Mouse (Mus musculus): ENCODE measurements around the gene Prkag2. TPM values are rescaled to one million over a fixed set of nuclear protein-coding genes. Genes with fewer than 3 reads are reported as not detected.

Gene Prkag2
- polyA plus RNA-seq, 1 experiment from 2014 or later: 3.9 TPM

- H3K9ac ChIP-seq: no peak overlapping the region
- no peak overlapping the region for H3K27ac ChIP-seq (replicated peaks)
- no peak overlapping the region for H3K4me3 ChIP-seq (replicated peaks)
- WGBS (ENCODE audit: insufficient replicate concordance): 80% methylated on average over 11 of the region's 11 CpGs
- H3K36me3 ChIP-seq (replicated peaks): no peaks in the 10 kb centered on the region
- no peak overlapping the region for H3K4me2 ChIP-seq
- no peak for ATAC-seq (ENCODE audit: insufficient read depth)
- H3K27me3 ChIP-seq: no peaks in the 10 kb centered on the region
- 0 out of 2 replicates have a peak, but pooled peaks cover 4% of the 10 kb centered on the region for H3K4me1 ChIP-seq (replicated peaks)
- no peaks in the 10 kb centered on the region for H3K9me3 ChIP-seq (replicated peaks)
Measured at GRCm38 (mm10) chr5:24892461-24892860, 208.0 kb downstream of the Prkag2 start.

GRCm38 (mm10) chr5:24889860-24890259, 210.6 kb downstream of the Prkag2 start:
- no peak overlapping the region for H3K27ac ChIP-seq (replicated peaks)
- ATAC-seq (ENCODE audit: insufficient read depth): no peak

DNA sequence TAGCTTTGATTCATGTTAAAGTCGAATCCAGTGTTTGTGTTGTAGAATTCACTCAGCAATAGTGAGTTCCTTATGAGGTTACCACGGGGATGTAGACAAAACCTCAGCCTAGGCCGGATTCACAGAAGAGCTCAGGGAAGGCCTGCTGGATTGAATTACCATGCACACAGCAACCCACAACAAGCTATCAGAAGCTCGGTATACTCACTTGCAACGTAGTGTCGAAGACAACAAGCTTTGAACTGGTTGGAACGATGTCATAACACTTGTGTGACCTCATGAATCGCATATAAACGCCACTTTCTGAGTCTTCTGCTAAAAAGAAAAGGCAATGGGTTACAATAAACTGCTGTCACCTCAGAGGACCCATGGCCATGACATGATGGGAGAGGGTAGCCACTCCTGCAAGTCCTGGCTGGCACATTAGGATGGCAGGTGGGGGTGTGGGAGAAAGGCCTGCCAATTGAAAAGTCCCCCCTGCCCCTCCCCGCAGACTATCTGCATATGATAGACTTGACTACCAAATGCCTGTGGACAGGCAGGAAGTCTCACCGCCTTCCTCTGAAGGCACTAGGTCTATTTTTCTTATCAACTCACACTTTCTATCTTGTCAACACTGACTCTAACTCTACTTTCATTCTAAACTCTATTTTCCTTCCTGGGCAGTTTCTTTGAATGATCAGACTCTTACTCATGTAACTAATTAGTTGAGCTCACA, 211.4 kb downstream of the Prkag2 start:
- Histone ChIP-seq H3K27me3 (no peaks in the 10 kb centered on the region), H3K4me1 (replicated peaks) (no peaks in the 10 kb centered on the region), H3K9me3 (replicated peaks) (no peaks in the 10 kb centered on the region), H3K36me3 (replicated peaks) (0 out of 2 replicates have a peak, but pooled peaks cover 3% of the 10 kb centered on the region), H3K27ac (replicated peaks) (no peak overlapping the region), H3K9ac (no peak overlapping the region), H3K4me3 (replicated peaks) (no peak overlapping the region), H3K4me2 (no peak overlapping the region)
- no peak for ATAC-seq (ENCODE audit: insufficient read depth)
- 62% methylated on average over 11 of the region's 11 CpGs for WGBS (ENCODE audit: insufficient replicate concordance)

More at GRCm38 (mm10) chr5:24889860-24890259, 210.6 kb downstream of the Prkag2 start:
- Histone ChIP-seq H3K27me3 (no peaks in the 10 kb centered on the region), H3K9ac (no peak overlapping the region), H3K4me1 (replicated peaks) (0 out of 2 replicates have a peak, but pooled peaks cover 2% of the 10 kb centered on the region), H3K9me3 (replicated peaks) (no peaks in the 10 kb centered on the region), H3K4me3 (replicated peaks) (no peak overlapping the region), H3K4me2 (no peak overlapping the region), H3K36me3 (replicated peaks) (0 out of 2 replicates have a peak, but pooled peaks cover 2% of the 10 kb centered on the region)
- 58% methylated on average over 9 of the region's 9 CpGs for WGBS (ENCODE audit: insufficient replicate concordance)

DNA sequence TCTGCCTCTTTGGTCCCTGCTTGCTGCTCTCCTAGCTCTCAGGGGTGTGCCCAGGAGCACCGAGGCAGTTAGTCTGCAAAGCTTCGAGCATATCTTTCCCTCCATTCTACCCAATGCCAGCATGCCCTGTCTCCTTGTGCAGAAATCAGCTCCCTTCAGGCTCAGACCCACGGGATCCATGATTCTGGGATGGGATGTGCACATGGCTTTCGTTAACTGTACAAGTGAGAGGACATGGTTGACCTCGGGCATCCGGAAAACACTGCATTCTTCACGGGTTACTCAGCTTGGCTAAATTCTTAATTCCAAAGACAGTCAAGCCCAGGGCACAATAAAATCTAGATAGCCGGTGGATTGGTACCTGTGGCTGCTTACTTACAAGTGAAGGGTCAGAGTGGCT, 213.2 kb downstream of the Prkag2 start:
- H3K4me1 ChIP-seq (replicated peaks): no peaks in the 10 kb centered on the region
- no peaks in the 10 kb centered on the region for H3K9me3 ChIP-seq (replicated peaks)
- no peak overlapping the region for H3K4me3 ChIP-seq (replicated peaks)
- H3K27me3 ChIP-seq: no peaks in the 10 kb centered on the region
- no peak overlapping the region for H3K27ac ChIP-seq (replicated peaks)
- no peak overlapping the region for H3K4me2 ChIP-seq
- ATAC-seq (ENCODE audit: insufficient read depth): no peak
- 0 out of 2 replicates have a peak, but pooled peaks cover 3% of the 10 kb centered on the region for H3K36me3 ChIP-seq (replicated peaks)
- WGBS (ENCODE audit: insufficient replicate concordance): 65% methylated on average over 8 of the region's 8 CpGs
- H3K9ac ChIP-seq: no peak overlapping the region

GRCm38 (mm10) chr5:24878713-24879112, 221.7 kb downstream of the Prkag2 start:
- Histone ChIP-seq H3K9ac (no peak overlapping the region), H3K27ac (replicated peaks) (no peak overlapping the region), H3K36me3 (replicated peaks) (no peaks in the 10 kb centered on the region), H3K27me3 (no peaks in the 10 kb centered on the region), H3K4me3 (replicated peaks) (no peak overlapping the region), H3K4me2 (no peak overlapping the region), H3K9me3 (replicated peaks) (no peaks in the 10 kb centered on the region), H3K4me1 (replicated peaks) (peaks cover 9% of the 10 kb centered on the region)
- 37% methylated on average over 4 of the region's 4 CpGs for WGBS (ENCODE audit: insufficient replicate concordance)
- ATAC-seq (ENCODE audit: insufficient read depth): no peak

DNA sequence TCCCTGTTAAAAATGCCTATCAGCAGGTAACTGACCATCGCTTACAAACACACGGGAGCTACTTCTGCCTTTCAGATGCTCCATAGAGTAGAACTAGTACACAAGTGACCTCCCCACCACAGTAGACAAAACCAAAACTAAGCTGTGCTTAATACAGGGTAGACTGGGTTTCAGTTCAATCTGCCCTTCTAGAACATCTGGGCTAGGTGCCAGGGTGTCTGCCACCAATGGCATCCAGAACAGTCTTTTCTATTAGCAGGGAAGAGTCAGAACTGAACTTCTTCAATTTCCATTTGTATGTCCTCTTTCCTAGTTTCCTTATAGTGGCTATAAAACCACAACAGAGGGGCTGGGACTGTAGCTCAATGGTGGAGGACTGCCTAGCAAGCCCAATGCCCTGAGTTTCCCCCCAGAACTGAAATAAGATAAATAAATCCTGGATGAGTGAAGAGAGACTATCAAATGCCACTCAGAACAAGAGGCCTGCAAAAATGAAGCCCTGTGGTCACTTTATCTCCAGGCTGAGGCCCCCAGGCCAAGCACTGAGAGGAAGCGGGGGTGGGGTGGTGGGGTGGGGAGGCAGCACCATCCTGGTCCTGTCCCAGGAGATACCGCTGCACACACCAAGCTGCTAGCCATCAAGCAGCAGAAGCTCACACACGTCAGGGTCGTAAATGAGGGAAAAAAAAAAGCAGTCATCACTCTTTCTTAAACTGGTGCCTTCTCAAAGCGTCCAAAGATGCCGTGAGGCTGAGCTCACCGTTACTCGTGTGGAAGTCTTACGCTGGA, 222.4 kb downstream of the Prkag2 start:
- peaks cover 9% of the 10 kb centered on the region for H3K4me1 ChIP-seq (replicated peaks)
- no peak overlapping the region for H3K4me3 ChIP-seq (replicated peaks)
- no peak for ATAC-seq (ENCODE audit: insufficient read depth)
- no peak overlapping the region for H3K4me2 ChIP-seq
- no peak overlapping the region for H3K9ac ChIP-seq
- H3K36me3 ChIP-seq (replicated peaks): no peaks in the 10 kb centered on the region
- no peaks in the 10 kb centered on the region for H3K27me3 ChIP-seq
- 32% methylated on average over 11 of the region's 11 CpGs for WGBS (ENCODE audit: insufficient replicate concordance)
- H3K27ac ChIP-seq (replicated peaks): no peak overlapping the region
- H3K9me3 ChIP-seq (replicated peaks): no peaks in the 10 kb centered on the region

- H3K4me3 ChIP-seq (replicated peaks): no peak overlapping the region
- H3K4me1 ChIP-seq (replicated peaks): peaks cover 9% of the 10 kb centered on the region
- H3K9ac ChIP-seq: no peak overlapping the region
- no peaks in the 10 kb centered on the region for H3K27me3 ChIP-seq
- H3K36me3 ChIP-seq (replicated peaks): no peaks in the 10 kb centered on the region
- no peaks in the 10 kb centered on the region for H3K9me3 ChIP-seq (replicated peaks)
- ATAC-seq (ENCODE audit: insufficient read depth): no peak
- H3K27ac ChIP-seq (replicated peaks): no peak overlapping the region
- H3K4me2 ChIP-seq: no peak overlapping the region
- WGBS (ENCODE audit: insufficient replicate concordance): 35% methylated on average over 9 of the region's 9 CpGs
Measured at GRCm38 (mm10) chr5:24876653-24877052, 223.8 kb downstream of the Prkag2 start.

GRCm38 (mm10) chr5:24874111-24874510, 226.3 kb downstream of the Prkag2 start:
- peaks cover 25% of the 10 kb centered on the region for H3K4me1 ChIP-seq (replicated peaks)
- H3K9ac ChIP-seq: no peak overlapping the region
- no peaks in the 10 kb centered on the region for H3K9me3 ChIP-seq (replicated peaks)
- H3K36me3 ChIP-seq (replicated peaks): no peaks in the 10 kb centered on the region; the same call in 1 of the 2 replicates
- 80% methylated on average over 4 of the region's 4 CpGs for WGBS (ENCODE audit: insufficient replicate concordance)
- no peak overlapping the region for H3K4me3 ChIP-seq (replicated peaks)
- ATAC-seq (ENCODE audit: insufficient read depth): no peak
- H3K27me3 ChIP-seq: no peaks in the 10 kb centered on the region
- H3K27ac ChIP-seq (replicated peaks): no peak overlapping the region
- no peak overlapping the region for H3K4me2 ChIP-seq

DNA sequence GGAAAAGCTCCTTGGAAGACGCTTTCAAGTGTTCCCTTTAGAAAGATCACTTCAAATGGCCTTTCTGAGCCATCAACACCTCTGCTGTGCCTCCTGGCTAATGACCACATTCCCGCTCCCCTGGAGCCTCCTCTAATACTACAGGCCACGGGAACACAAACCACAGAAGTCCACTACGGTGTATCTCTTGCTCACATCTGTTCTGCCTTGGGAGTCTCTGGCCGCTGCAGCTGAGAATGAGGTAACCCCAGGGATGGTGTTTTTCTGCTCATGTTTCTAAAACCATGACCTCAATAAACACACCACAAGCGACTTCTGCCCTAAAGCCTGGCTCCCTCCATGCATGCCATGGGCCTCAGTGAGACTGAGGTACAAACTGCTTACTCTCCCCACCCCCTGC, 227.2 kb downstream of the Prkag2 start:
- WGBS (ENCODE audit: insufficient replicate concordance): 29% methylated on average over 6 of the region's 6 CpGs

GRCm38 (mm10) chr5:24871276-24871675, 229.2 kb downstream of the Prkag2 start:
- no peak overlapping the region for H3K27ac ChIP-seq (replicated peaks)
- no peaks in the 10 kb centered on the region for H3K9me3 ChIP-seq (replicated peaks)
- H3K36me3 ChIP-seq (replicated peaks): no peaks in the 10 kb centered on the region; the same call in 1 of the 2 replicates
- H3K4me1 ChIP-seq (replicated peaks): peaks cover 20% of the 10 kb centered on the region
- H3K27me3 ChIP-seq: no peaks in the 10 kb centered on the region
- WGBS (ENCODE audit: insufficient replicate concordance): 75% methylated on average over 12 of the region's 12 CpGs
- H3K4me2 ChIP-seq: no peak overlapping the region
- H3K4me3 ChIP-seq (replicated peaks): no peak overlapping the region
- ATAC-seq (ENCODE audit: insufficient read depth): no peak
- no peak overlapping the region for H3K9ac ChIP-seq

More for the DNA sequence above, 227.2 kb downstream of the Prkag2 start:
- Histone ChIP-seq H3K27ac (replicated peaks) (no peak overlapping the region), H3K4me2 (no peak overlapping the region), H3K9ac (no peak overlapping the region), H3K36me3 (replicated peaks) (no peaks in the 10 kb centered on the region; the same call in 1 of the 2 replicates), H3K27me3 (no peaks in the 10 kb centered on the region), H3K4me1 (replicated peaks) (peaks cover 27% of the 10 kb centered on the region), H3K4me3 (replicated peaks) (no peak overlapping the region), H3K9me3 (replicated peaks) (no peaks in the 10 kb centered on the region)
- no peak for ATAC-seq (ENCODE audit: insufficient read depth)

DNA sequence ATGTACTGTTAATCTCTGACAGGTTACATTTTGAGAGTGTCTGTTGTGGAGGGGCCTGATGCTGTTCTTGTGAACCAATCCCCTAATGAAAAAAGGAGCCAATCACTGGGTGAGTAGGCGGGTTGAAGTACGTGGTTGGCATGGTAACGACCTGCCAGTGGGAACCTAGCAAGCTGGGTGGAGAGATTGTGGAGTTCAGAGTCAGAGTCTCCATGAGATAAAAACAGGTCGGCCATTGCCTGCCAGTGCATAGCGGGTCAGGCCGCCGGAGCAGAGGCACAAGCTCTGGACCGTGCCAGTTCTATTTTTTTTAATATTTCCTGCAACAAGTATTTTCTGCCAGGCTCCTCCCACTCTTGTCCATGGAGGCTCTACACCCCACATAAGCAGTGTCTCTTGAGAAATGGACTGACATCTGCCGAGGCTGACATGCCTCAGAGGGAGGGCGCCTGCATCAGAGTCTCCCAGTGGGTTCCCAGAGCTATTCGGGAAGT, 230.6 kb downstream of the Prkag2 start:
- peak; percentile 95 for ATAC-seq (ENCODE audit: insufficient read depth)
- H3K4me3 ChIP-seq (replicated peaks): peak overlapping the region; percentile 37
- no peaks in the 10 kb centered on the region for H3K9me3 ChIP-seq (replicated peaks)
- no peaks in the 10 kb centered on the region; the same call in 1 of the 2 replicates for H3K36me3 ChIP-seq (replicated peaks)
- H3K4me1 ChIP-seq (replicated peaks): peaks cover 24% of the 10 kb centered on the region
- H3K27ac ChIP-seq (replicated peaks): peak overlapping the region; percentile 75
- H3K27me3 ChIP-seq: no peaks in the 10 kb centered on the region
- 32% methylated on average over 11 of the region's 11 CpGs for WGBS (ENCODE audit: insufficient replicate concordance)
- peak overlapping the region; percentile 31; the same call in 1 of the 2 replicates for H3K9ac ChIP-seq
- peak overlapping the region; percentile 65 for H3K4me2 ChIP-seq

Measured in liver, embryonic 15.5 days (tissue).